Mouse (Mus musculus) heart, postnatal 25 days (tissue): ENCODE results near the gene Klhl26. TPM values are rescaled to one million over a fixed set of nuclear protein-coding genes. Genes with fewer than 3 reads are reported as not detected.

Experiments used
- DNase-seq: peaks from one replicate; pipeline ENCODE4 v3.0.0; 2022; ENCODE audit warnings: low spot score
- intact Hi-C: fragments of 180-260 bp; cut with DNase I; formaldehyde crosslinking; loops from one replicate; pipeline ENCODE4 v1.15.1; 2025
- total RNA-seq, 2 experiments: library from RNA; stranded (reverse); gene quantifications; 2 replicates each; pipeline ENCODE4 v1.2.3; 2021

Klhl26 gene
- total RNA-seq, 2 experiments from 2014 or later: 7.6 to 7.7 TPM

- no peak for DNase-seq
- intact Hi-C loops: no loop called here
Observed at GRCm38 (mm10) chr8:70456996-70457395, 19.8 kb downstream of the Klhl26 start.

GRCm38 (mm10) chr8:70453852-70454251 is 22.9 kb downstream of the Klhl26 start:
- no peak for DNase-seq
- intact Hi-C loops: no loop called here

- no peak for DNase-seq
- intact Hi-C loops: no loop called here
Observed at GRCm38 (mm10) chr8:70452196-70452966, 24.4 kb downstream of the Klhl26 start.

DNA sequence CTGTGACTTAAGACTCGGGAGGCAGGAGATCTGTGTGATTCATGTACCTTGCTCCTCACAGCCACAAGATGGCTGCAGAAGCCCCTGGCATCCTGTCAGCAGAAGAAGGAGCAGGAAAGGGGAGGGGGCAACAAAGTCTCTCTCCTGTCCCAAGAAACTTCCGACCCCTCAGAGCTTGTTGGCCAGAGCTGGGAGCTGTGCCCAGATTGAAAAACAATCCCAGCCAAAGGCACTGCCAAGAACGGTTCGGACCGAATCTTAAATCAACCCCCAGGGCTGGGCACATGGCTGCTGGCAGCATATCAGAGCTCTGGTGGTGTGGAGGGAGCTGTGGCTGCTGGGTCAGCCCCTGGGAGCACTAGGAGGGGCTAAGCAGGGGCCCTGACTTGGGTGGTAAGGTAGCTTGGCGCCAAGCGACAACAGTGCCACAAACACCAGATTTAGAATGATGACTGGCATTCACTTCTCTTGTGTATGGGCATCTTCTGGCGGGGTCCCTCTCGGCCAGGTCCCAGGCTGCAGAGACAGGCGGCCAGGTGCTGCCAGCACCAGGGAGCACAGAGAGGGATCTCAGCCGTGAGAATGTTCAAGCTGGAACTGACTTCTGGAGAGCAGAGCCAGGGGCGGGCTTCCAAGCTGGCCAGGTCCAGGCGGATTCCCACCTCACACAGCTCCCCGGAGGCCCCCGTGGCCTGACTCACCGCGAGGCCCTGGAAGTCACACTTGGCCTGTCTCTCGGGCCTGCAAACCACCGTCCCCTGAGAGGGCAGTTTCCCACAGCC is 28.9 kb downstream of the Klhl26 start:
- intact Hi-C loops: no loop called here
- no peak for DNase-seq

- intact Hi-C loops: no loop called here
- DNase-seq: no peak
Observed at GRCm38 (mm10) chr8:70445988-70446387, 30.8 kb downstream of the Klhl26 start.

DNA sequence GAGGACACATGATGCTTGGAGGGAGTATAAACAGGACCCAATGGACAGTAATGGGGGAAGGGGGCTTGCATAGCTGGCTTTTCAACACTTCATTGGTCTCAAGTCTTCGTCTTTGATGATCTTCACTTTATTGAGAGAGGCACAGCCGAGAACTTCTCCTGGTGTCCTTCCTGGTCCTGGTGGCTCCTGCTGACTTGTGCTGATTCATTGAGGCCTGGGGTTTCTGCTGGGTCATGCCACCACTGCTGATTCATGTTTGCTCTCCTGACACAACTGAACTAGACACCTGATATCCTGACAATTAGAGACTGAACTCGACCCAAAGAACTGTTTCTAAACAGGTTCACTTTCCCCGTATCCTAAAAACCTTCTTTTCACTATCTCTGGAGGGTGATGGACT is 33.4 kb downstream of the Klhl26 start:
- intact Hi-C loops: no loop called here
- DNase-seq: no peak

DNA sequence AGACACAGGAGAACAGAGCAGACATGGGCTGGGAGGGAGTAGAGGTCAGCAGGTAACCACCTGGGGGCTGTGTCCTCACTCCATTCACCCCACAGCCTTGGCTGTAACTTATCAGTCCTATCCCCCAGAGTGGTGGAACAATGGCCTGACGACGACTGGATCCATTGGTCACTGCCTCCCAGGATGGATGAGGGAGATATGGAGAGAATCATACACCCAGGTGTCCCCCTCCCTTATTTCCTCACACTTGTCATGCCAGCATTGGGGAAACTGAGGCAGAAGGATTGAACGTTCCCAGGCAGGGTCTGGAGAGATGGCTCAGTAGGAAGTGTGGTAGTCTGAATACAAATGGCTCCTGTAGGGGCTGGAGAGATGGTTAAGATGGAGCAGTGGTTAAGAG is 35.2 kb downstream of the Klhl26 start:
- intact Hi-C loops: no loop called here
- no peak for DNase-seq

DNA sequence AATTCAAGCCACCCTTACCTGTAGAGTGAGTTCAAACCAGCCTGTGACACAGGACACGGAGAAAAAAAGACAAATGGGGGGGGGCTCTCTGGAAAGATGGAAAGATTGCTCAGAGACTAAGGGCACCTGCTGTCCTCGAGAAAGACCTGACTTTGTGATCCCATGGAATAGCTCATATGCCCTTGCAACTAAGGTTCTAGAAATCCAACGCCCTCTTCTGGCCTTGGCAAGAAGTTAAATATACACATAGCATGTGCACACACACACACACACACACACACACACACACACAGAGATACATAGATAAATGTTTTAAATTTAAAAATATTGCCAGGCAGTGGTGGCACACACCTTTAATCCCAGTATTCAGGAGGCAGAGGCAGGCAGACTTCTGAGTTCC is 36.5 kb downstream of the Klhl26 start:
- no peak for DNase-seq
- intact Hi-C loops: no loop called here

- intact Hi-C loops: loop anchor here (5.0 kb wide), 1 partner anchor 62 kb away; no protein-coding TSS in a partner anchor
Observed at GRCm38 (mm10) chr8:70439848-70440179, 37.0 kb downstream of the Klhl26 start.

GRCm38 (mm10) chr8:70439055-70439847 is 37.5 kb downstream of the Klhl26 start, which contains the start of gene Crtc1:
TSS of gene Crtc1 (minus strand) at chr8:70439579.
- intact Hi-C loops: loop anchor here (5.0 kb wide), 1 partner anchor 63 kb away; no protein-coding TSS in a partner anchor
- peak; percentile 96 for DNase-seq

More at GRCm38 (mm10) chr8:70439848-70440179, 37.0 kb downstream of the Klhl26 start:
- no peak for DNase-seq

- intact Hi-C loops: loop anchor here (5.0 kb wide), 1 partner anchor 64 kb away; no protein-coding TSS in a partner anchor
- DNase-seq: no peak
Observed at GRCm38 (mm10) chr8:70438423-70438822, 38.3 kb downstream of the Klhl26 start.

DNA sequence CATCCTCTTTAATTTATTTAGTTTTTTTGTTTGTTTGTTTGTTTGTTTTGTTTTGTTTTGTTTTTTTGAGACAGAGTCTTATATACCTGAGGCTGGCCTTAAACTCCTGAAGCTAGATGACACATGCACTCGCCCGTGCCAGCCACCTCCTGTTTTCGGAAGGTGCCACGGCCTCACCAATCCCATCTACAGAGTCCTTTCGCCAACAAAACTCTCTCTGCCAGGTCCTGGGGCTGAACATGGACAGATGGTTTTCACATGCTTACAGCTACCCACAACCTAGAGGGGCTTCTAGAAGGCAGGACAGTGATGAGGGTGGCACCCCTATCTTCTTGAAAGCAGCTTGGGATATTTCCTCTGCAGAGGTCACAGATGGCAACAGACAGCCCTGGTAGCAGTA is 41.6 kb downstream of the Klhl26 start:
- DNase-seq: no peak
- intact Hi-C loops: loop anchor here (5.0 kb wide), 1 partner anchor 67 kb away; no protein-coding TSS in a partner anchor

GRCm38 (mm10) chr8:70432991-70433536 is 43.7 kb downstream of the Klhl26 start:
- intact Hi-C loops: no loop called here
- DNase-seq: no peak

DNA sequence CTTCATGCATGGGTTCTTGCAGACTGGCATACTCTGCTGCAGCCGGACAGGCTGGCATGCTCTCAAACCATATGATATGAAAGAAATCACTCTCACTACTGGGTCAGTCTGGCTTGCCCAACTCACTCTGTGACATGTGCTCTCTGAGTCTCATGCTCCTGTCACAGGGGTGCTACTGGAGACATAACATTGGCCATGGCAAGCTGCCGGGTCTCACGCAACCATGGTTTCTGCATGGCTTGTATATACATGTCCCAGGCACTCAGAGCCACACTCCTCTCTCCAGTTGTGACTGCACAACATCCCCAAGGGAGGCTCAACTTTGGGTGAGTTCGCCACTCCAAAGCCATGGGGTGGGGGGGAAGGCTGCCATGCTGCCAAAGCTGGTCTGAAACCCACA is 45.6 kb downstream of the Klhl26 start:
- intact Hi-C loops: no loop called here
- no peak for DNase-seq

DNA sequence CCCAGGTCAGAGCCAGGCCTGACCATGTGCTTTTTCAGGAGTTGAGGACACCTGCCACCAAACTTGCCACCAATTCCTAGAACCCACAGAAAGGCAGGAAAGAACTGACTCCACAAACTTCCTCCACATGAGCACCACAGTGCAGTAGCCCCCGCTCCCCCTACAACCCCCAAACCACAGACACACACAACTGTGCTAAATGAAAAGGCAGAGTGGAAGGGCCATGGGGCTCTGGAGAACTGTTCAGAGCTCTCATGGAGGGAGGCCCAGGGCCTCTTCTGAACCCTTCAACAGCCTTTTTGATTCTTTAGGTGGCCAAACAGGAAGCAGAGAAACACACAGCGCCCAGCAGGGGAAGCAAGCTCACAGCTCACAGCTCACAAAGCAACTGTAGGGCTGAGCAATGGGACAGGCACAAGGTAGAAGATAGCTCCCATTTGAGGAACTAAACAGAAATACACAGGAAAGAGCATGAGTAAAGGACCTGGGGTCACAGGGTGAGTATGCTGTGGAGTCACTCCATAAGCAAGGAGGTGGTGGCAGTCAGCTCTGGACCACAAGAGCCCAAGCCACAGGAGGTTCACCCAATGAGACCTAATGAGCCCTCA is 50.4 kb downstream of the Klhl26 start:
- intact Hi-C loops: no loop called here
- DNase-seq: no peak

- intact Hi-C loops: no loop called here
- no peak for DNase-seq
Observed at GRCm38 (mm10) chr8:70422722-70423121, 54.0 kb downstream of the Klhl26 start.

- intact Hi-C loops: no loop called here
- DNase-seq: no peak
Observed at GRCm38 (mm10) chr8:70421349-70422104, 55.2 kb downstream of the Klhl26 start.

DNA sequence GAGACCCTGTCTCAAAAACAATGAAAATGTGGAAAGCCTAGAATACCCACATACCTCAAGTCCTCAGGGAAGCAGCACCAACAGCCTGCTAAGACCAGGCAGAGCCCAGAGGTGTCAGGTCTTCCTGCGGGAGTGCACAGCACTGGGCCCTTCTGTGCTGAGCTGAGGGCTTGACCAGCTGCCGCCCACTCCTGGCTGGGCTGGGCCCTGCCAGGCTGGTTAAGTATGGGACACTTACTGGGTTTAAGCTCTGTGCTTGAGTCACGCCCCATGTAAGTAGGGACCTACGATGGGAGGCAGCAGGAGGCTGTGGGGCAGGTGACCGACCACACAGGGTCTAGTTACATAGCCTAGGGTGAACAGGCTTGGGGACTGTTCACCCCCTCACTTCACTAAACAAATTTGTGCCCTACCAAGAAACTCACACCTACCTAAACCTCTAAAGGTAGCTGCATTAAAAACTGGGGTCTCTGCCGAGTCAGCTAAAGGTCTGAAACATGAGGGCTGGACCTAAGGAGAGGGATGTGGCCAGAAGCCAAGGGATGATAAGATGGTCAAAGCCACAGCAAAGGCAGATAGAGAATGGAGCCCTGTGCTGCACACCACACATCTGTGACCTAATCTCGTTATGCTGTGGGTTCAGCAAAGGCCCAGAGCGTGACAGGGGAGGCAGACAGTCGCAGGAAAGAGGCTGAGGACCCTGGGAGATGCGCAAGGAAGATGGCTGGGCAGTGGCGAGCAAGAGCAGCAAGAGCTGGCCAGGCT is 56.7 kb downstream of the Klhl26 start:
- DNase-seq: no peak
- intact Hi-C loops: no loop called here
